Mouse (Mus musculus) forebrain, postnatal 0 days (tissue): ENCODE data around the gene Gas2l1. TPM values are rescaled to one million over a fixed set of nuclear protein-coding genes. Genes with fewer than 3 reads are reported as not detected.

ENCODE experiments used
- ATAC-seq: fragments of 200-750 bp; cut with Nextera tagmentation; 2 replicates; pipeline ENCODE4 v1.8.0; 2017; ENCODE audit warnings: mild to moderate bottlenecking, moderate library complexity
- DNase-seq: peaks from one replicate; pipeline ENCODE4 v3.0.0-alpha.2; 2015
- H3K27ac ChIP-seq: fragments of 300-500 bp; sonication (generic); 2 replicates; pipeline ENCODE4 v1.5.1; 2014; ENCODE audit warnings: low read depth, mild to moderate bottlenecking, antibody characterized with exemption, low read length, moderate library complexity, mixed read lengths
- H3K27me3 ChIP-seq: fragments of 300-500 bp; sonication (generic); 2 replicates; pipeline ENCODE4 v1.6.1; 2014; ENCODE audit warnings: mild to moderate bottlenecking, low read length, mixed read lengths; ENCODE audit not compliant: insufficient read depth
- H3K36me3 ChIP-seq: fragments of 300-500 bp; sonication (generic); 2 replicates; pipeline ENCODE4 v1.6.1; 2014; ENCODE audit warnings: mild to moderate bottlenecking, moderate library complexity; ENCODE audit not compliant: insufficient read depth
- H3K4me1 ChIP-seq: fragments of 300-500 bp; sonication (generic); 2 replicates; pipeline ENCODE4 v1.6.1; 2014; ENCODE audit warnings: antibody characterized with exemption; ENCODE audit not compliant: insufficient read depth
- H3K4me2 ChIP-seq: fragments of 300-500 bp; sonication (generic); 2 replicates; pipeline ENCODE4 v1.6.1; 2014; ENCODE audit warnings: low read depth, mild to moderate bottlenecking, moderate library complexity
- H3K4me3 ChIP-seq: fragments of 300-500 bp; sonication (generic); 2 replicates; pipeline ENCODE4 v1.5.1; 2014; ENCODE audit warnings: low read depth, low read length, mixed read lengths
- H3K9ac ChIP-seq: fragments of 300-500 bp; sonication (generic); 2 replicates; pipeline ENCODE4 v1.6.1; 2014; ENCODE audit warnings: mild to moderate bottlenecking
- H3K9me3 ChIP-seq: fragments of 300-500 bp; sonication (generic); 2 replicates; pipeline ENCODE4 v1.6.1; 2016; ENCODE audit warnings: low read length
- CTCF ChIP-seq: sonication (generic); IDR thresholded peaks from 2 replicates; pipeline ENCODE4 v1.5.1; 2016; ENCODE audit warnings: antibody characterized with exemption, control low read depth, low read depth
- WGBS: fragments of 180-500 bp; shearing (Covaris S2); extraction: QIAGEN DNeasy Blood & Tissue Kit; methylation state at CpG from one replicate; pipeline ENCODE4 v1.1.7; 2014; 5-methylcytosine and 5-hydroxymethylcytosine counted together
- microRNA-seq, 2 experiments: library from miRNA; unstranded; fragments of <30 nt; microRNA quantifications; one replicate each; pipeline ENCODE4; 2016
- polyA plus RNA-seq: library from polyadenylated mRNA; unstranded; fragments of >200 nt; fragmentation: Nextera tagmentation; extraction: Ambion mirVana; gene quantifications from 2 replicates; pipeline ENCODE4 v1.2.1, GENCODE M21; 2015
- total RNA-seq: library from RNA; depleted of rRNA; stranded (reverse); fragments of >200 nt; gene quantifications from 2 replicates; pipeline ENCODE4 v1.2.3, GENCODE M21; 2014; rRNA removed

Gas2l1 gene
- total and polyA plus RNA-seq, 2 experiments from 2014 or later: 23.3 to 25.9 TPM

- WGBS: 89% methylated on average over 1 of the region's 1 CpGs
- Histone ChIP-seq H3K4me2 (no peak overlapping the region), H3K9me3 (no peaks in the 10 kb centered on the region), H3K4me1 (no peaks in the 10 kb centered on the region), H3K4me3 (no peak overlapping the region), H3K9ac (no peak overlapping the region), H3K27me3 (no peaks in the 10 kb centered on the region), H3K27ac (no peak overlapping the region), H3K36me3 (peaks cover 31% of the 10 kb centered on the region)
- ATAC-seq: no peak
- no peak for DNase-seq
- no peak for TF ChIP-seq CTCF
Observed at GRCm38 (mm10) chr11:5010205-5010604, 54.9 kb downstream of the Gas2l1 start.

DNA sequence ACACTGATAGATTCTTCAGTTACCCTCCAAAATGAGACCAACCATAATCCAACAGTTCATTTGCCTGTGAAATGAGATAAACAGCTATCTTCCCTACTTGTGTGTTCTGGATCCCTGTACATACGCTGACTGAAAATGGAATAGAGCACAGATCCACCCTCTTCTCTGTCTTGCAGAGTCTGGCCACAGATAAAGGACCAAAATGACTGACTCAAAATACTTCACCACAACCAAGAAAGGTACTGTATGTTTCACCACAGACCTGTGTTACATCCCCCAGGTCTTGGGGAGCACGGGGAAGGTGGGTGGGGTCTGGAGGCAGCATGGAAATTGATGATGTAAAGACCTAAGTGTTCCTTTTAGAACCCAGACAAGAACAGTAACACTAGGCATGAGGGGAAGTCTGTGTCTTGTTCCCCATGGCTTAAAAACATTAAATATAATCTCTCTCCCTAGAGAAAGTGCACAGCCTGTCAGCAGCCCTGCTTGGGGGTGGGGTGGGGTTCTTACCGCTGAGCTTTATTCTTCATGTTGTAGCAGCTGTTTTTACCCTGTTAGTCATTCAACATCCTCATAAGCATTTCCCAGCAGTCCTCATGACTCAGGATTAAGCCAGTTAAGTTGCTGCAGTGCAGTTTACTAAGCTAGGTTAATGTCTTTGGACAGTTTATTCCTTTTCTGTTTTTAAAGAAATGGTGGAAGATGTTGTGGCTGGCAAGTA, 55.6 kb downstream of the Gas2l1 start:
- H3K36me3 ChIP-seq: peaks cover 30% of the 10 kb centered on the region
- ATAC-seq (no peak), DNase-seq (no peak)
- no peak overlapping the region for H3K4me3 ChIP-seq
- no peaks in the 10 kb centered on the region for H3K27me3 ChIP-seq
- H3K4me1 ChIP-seq: no peaks in the 10 kb centered on the region
- no peak overlapping the region for H3K4me2 ChIP-seq
- no peak overlapping the region for H3K9ac ChIP-seq
- no peaks in the 10 kb centered on the region for H3K9me3 ChIP-seq
- no peak for TF ChIP-seq CTCF
- 82% methylated on average over 3 of the region's 3 CpGs for WGBS
- no peak overlapping the region for H3K27ac ChIP-seq

- DNase-seq (no peak), ATAC-seq (no peak)
- H3K4me3 ChIP-seq: no peak overlapping the region
- WGBS: 81% methylated on average over 3 of the region's 3 CpGs
- no peak overlapping the region for H3K9ac ChIP-seq
- no peaks in the 10 kb centered on the region for H3K4me1 ChIP-seq
- no peaks in the 10 kb centered on the region for H3K9me3 ChIP-seq
- H3K36me3 ChIP-seq: peaks cover 24% of the 10 kb centered on the region
- H3K27ac ChIP-seq: no peak overlapping the region
- no peak overlapping the region for H3K4me2 ChIP-seq
- TF ChIP-seq CTCF: no peak
- no peaks in the 10 kb centered on the region for H3K27me3 ChIP-seq
Observed at GRCm38 (mm10) chr11:5008867-5009266, 56.3 kb downstream of the Gas2l1 start.

- Histone ChIP-seq H3K27me3 (no peaks in the 10 kb centered on the region), H3K4me1 (no peaks in the 10 kb centered on the region), H3K4me2 (no peak overlapping the region), H3K9me3 (no peaks in the 10 kb centered on the region), H3K27ac (no peak overlapping the region), H3K9ac (no peak overlapping the region), H3K36me3 (peaks cover 20% of the 10 kb centered on the region), H3K4me3 (no peak overlapping the region)
- no peak for ATAC-seq
- no peak for TF ChIP-seq CTCF
- DNase-seq: no peak
- WGBS: 79% methylated on average over 1 of the region's 1 CpGs
Observed at GRCm38 (mm10) chr11:5007186-5007585, 57.9 kb downstream of the Gas2l1 start.

DNA sequence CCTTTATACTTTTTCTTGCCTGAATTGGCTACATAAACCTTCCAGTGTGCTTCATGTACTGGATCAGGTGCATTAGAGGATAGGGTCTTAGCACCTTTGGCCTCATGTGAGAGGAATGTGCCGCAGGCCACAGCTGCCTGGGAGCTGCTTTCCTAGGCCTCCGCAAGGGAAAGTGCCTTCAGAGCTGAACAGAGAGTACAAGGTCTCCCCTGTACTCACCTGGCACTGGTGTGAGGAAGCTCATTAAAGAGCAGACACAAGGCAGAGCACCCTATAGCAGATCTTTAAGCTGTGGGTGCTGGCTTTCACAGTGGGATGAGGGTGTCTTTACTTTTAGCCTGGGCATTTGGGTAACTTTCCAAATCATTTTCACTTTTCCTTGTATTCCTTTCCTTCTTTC, 59.6 kb downstream of the Gas2l1 start:
- no peak for ATAC-seq
- Histone ChIP-seq H3K9me3 (no peaks in the 10 kb centered on the region), H3K27me3 (no peaks in the 10 kb centered on the region), H3K4me1 (no peaks in the 10 kb centered on the region), H3K4me3 (no peak overlapping the region), H3K27ac (no peak overlapping the region), H3K36me3 (peaks cover 15% of the 10 kb centered on the region), H3K9ac (no peak overlapping the region), H3K4me2 (no peak overlapping the region)
- WGBS: 97% methylated on average over 2 of the region's 2 CpGs
- no peak for DNase-seq
- no peak for TF ChIP-seq CTCF

Small RNA genes lying within 50 kb of the gene (microRNA-seq; reads per million reads assigned to microRNA genes)
- 0 to 0.12 reads per million in 2 experiments for gene Gm47296

Other genes starting within 250 kb of the Gas2l1 start
- 97.3 and 121 TPM in 2 replicates for gene Nf2, start 215.8 kb downstream of the Gas2l1 start, total RNA-seq
- gene Nf2, start 215.8 kb downstream of the Gas2l1 start, polyA plus RNA-seq: 49.3 and 57.8 TPM in 2 replicates
- gene Nipsnap1, start 191.4 kb downstream of the Gas2l1 start, total RNA-seq: 125 and 146 TPM in 2 replicates
- 116 and 128 TPM in 2 replicates for gene Nipsnap1, start 191.4 kb downstream of the Gas2l1 start, polyA plus RNA-seq
- 55.7 and 57.7 TPM in 2 replicates for gene Thoc5, start 170.0 kb downstream of the Gas2l1 start, total RNA-seq
- gene Thoc5, start 170.0 kb downstream of the Gas2l1 start, polyA plus RNA-seq: 50.6 and 52.2 TPM in 2 replicates
- gene Nefh, start 117.3 kb downstream of the Gas2l1 start, total RNA-seq: 2.7 and 3.3 TPM in 2 replicates
- 2.2 and 3.3 TPM in 2 replicates for gene Nefh, start 117.3 kb downstream of the Gas2l1 start, polyA plus RNA-seq
- 84.7 and 95.6 TPM in 2 replicates for gene Ap1b1, start 78.5 kb downstream of the Gas2l1 start, total RNA-seq
- gene Ap1b1, start 78.5 kb downstream of the Gas2l1 start, polyA plus RNA-seq: 64.8 and 78.8 TPM in 2 replicates
- 2.3 and 6.8 TPM in 2 replicates for gene Rasl10a, start 7.2 kb downstream of the Gas2l1 start, total RNA-seq
- gene Rasl10a, start 7.2 kb downstream of the Gas2l1 start, polyA plus RNA-seq: 4.5 and 5.3 TPM in 2 replicates
- gene Rhbdd3, start 33.6 kb upstream of the Gas2l1 start, total RNA-seq: 31.0 and 34.5 TPM in 2 replicates
- gene Rhbdd3, start 33.6 kb upstream of the Gas2l1 start, polyA plus RNA-seq: 33.3 and 36.6 TPM in 2 replicates
- gene Ewsr1, start 33.9 kb upstream of the Gas2l1 start, total RNA-seq: 271 and 355 TPM in 2 replicates
- gene Ewsr1, start 33.9 kb upstream of the Gas2l1 start, polyA plus RNA-seq: 362 and 390 TPM in 2 replicates
- gene Emid1, start 86.9 kb upstream of the Gas2l1 start, total RNA-seq: 16.4 and 22.8 TPM in 2 replicates
- gene Emid1, start 86.9 kb upstream of the Gas2l1 start, polyA plus RNA-seq: 28.5 and 34.2 TPM in 2 replicates
- gene Kremen1, start 196.2 kb upstream of the Gas2l1 start, total RNA-seq: 7.5 and 9.7 TPM in 2 replicates
- 2.3 and 2.9 TPM in 2 replicates for gene Kremen1, start 196.2 kb upstream of the Gas2l1 start, polyA plus RNA-seq